Mouse (Mus musculus): ENCODE data around the gene Mboat2.

The Mboat2 gene

DNA sequence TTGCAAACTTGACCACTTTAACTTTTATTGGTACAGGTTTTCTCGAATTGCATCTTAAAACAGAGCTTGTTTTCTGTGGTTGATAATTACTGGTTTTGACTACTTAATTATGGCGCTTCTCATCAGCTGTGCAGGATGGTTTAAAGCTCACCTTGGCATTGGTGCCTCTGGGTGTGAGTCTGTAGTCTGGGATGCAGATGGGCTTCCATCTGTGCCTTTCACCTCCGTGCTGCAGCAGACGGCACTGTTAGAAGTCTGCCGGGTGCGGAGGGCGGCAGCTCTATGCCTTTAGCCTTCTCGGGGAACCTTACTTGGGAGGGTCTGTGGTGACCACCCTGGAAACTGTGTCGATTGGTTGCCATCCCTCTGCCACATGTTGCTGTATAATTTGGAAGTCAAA is 29.8 kb downstream of the Mboat2 start:
- no peak for DNase-seq (ENCODE audit: low read depth)

DNA sequence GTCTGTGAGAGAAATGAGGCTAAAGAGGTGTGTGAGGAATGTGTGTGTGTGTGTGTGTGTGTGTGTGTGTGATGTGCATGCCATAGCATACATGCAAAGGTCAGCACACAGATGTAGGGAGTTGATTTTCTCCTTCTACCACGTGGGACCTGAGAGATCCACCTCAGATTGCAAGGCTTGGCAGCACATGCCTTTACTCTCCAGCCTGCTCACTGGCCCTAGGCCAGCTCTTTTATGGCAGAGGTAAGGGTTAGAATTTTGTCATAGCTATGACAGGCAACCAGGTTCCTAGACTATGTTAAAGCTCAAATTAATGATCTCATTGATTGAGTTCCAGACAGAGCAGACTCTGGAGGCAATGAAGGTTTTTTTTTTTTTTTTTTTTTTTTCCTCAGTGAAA is 33.1 kb downstream of the Mboat2 start:
- DNase-seq (ENCODE audit: low read depth), result no peak

DNA sequence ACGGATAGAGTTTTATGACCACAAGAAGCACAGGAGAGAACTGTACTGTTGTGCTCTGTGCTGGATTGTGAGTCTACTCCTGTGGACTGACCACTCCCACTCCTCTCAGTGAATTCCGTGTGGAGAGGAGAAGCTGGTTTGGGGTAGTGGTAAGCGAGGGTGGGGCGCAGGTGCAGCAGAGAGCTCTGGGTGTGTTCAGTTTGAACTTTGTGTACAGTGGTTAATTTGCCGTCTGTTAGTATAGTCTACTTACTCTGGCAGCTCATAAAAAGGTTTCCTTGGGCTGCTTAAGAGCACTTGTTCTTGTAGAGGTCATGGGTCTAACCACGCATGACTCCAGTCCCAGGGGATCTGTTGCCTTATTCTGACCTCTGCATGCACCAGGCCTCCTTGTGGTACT is 36.0 kb downstream of the Mboat2 start:
- DNase-seq (ENCODE audit: low read depth), result no peak

DNA sequence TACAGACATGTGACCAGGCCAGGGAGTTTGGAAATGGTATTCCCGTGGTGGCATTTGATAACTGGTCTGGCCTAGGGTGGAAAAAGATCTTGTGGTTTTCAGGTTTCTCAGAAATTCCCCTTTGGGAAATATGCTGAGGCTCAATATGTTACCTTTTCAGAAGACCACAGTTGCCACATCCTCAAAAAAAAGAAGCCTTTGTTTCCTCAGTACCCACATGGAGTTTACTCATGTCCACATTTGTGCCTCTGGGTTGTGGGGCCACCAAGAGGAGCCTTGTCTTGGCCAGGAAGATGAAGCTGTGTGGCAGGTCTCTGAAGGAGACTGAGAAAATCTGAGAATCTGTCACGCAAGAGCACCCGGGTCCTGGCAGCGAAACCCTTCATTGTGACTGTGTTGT is 38.0 kb downstream of the Mboat2 start:
- DNase-seq (ENCODE audit: low read depth), result no peak

DNA sequence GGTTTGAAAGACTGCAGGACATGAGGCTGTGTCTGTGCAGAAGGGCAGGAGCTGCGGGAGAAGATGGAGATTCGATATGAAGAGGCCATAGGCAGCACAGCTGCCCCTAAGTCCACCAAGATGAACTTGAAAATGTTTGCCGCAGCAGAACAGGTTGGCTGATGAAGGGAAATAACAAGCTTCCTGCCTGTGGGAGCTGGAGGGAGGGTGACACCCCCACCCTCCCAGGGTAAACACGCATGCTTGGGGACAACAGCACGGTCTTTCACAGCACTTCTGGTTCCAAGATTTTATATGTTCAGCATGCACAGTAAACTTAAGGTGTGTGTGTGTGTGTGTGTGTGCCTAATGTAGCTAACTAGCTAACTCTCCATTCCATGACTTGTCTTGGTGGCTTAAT is 38.6 kb downstream of the Mboat2 start:
- no peak for DNase-seq (ENCODE audit: low read depth)

DNA sequence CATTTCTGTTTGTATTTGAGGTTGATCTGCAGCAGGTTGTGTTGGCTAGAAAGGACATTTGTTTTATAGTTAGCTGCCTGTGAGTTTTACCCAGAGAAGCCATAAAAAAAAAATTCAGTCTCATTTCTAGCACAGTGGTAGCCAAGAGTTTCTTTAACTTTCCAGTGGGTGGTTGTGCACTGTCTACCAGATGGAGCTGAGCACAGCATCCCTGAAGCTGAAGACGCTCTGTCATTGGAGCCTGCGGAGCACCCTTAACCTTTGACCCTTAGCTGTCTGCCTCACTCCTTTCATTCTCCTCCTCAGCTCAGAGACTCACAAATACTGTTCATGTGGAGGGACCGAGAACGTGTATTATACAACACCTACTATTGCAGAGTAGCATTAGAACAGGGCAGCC is 40.2 kb downstream of the Mboat2 start:
- no peak for DNase-seq (ENCODE audit: low read depth)

DNA sequence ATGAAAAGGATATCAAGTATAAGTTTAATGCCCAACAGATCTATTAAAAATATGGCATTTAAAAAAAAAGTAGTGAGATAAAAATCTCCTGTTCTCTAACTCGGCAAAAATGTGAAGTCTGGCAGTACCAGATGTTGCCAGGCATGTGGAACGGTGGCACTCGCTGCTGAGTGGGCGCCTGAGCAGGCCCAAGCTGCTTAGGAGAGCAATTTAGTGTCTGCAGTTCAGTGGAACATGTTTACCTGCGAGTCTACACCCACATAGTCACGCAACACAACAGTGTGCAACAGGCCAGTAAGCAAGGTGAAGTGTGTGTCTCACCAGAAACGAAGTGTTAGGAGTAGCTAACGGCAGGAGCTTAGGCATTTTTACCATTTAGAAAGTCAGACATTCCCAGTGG is 41.6 kb downstream of the Mboat2 start:
- no peak for DNase-seq (ENCODE audit: low read depth)

DNA sequence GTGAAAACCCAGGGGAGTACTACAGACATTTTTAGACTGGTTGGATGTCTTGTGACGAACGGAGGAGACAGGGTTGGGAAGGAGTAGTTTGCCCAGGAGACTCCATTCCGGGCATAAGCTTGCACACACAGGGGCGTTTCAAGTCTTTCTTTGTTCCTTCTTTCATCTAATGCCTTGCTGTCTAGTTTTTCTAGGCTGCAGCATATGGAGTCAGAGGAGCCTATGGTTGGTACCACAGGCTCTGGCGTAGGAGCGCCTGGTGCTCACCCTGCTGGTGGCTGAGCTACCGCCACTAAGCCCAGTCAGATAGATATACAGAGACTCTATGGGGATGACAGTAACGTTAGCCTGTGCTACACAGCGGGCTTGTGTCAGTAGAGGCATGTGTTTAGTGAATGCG is 42.0 kb downstream of the Mboat2 start:
- no peak for DNase-seq (ENCODE audit: low read depth)

DNA sequence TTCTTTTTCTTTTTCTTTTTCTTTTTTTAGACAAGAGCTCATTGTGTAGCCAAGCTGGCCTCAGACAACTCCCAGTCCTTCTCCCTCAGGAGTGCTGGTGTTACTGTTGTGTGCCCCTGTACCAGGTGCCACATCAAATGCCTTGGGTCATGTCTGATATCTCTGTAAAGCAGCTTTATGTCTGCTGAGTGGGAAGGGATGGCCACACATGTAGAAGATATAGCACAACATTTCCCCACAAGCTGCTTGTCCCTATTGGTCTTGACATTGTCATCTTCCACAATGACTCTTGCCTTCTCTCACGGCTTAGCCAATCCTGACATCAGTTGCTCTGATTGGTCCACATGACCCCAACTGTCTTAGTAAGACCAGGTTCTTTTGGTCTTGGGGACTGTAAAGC is 45.2 kb downstream of the Mboat2 start:
- DNase-seq (ENCODE audit: low read depth), result no peak

DNA sequence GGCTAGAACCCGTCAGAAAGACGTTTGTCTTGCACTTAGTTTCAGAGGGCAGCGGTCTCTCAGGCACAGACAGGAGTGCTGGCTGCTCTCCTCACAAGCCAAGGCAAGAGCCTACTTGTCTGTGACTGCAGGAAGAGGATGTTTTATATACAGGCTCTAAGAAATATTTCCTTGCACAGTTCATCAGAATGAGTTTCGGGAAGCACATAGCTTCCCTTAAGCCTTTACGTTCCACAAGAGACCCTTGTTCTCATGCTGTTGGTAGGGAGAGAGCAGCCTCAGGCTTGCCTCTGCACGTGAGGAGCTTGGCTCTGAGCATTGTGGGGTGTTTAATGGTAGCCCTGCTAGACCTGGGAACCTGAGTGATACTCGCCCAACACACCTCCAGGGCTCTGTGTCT is 46.6 kb downstream of the Mboat2 start:
- DNase-seq (ENCODE audit: low read depth), result no peak

DNA sequence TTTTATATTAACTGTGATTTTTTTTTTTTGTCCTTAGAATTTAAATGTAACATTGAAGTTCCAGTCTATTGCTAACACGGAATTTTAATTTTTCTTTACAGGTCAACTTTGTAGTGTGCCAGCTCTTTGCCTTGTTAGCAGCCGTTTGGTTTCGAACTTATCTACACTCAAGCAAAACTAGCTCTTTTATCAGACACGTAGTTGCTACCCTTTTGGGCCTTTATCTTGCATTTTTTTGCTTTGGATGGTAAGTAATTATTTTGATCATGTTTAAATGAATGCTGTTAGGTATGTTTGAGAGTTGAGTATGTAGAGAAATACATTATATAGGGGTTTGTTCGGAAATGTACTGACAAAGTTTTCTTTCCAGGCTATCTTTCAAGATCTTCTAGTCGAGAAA is 47.4 kb downstream of the Mboat2 start:
- no peak for DNase-seq (ENCODE audit: low read depth)

DNA sequence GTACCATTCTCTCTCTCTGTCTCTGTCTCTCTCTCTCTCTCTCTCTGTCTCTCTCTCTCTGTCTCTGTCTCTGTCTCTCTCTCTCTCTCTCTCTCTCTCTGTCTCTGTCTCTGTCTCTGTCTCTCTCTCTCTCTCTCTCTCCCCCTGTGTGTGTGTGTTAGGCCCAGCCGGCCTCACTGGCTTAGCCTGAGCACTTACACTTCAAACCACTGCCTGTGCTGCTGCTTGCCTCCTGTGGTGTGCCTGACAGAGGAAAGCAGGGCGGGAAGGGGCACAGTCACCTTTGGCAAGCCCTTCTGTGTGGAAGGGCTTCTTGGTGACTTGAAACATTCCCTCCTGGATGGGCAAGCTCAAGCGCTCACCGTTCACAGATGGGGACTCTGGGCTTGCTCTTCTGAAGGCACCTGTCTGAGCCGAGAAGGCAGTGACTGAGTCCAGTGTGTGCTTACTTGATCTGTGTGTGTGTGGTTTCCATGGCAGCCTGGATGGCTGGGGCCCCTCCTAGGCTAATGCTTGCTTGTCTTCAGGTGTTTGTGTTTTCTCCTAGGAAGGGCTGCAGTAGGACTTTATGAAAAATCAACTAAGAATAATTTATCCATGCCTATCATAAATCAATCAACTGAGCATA is 48.2 kb downstream of the Mboat2 start:
- no peak for DNase-seq (ENCODE audit: low read depth)

DNA sequence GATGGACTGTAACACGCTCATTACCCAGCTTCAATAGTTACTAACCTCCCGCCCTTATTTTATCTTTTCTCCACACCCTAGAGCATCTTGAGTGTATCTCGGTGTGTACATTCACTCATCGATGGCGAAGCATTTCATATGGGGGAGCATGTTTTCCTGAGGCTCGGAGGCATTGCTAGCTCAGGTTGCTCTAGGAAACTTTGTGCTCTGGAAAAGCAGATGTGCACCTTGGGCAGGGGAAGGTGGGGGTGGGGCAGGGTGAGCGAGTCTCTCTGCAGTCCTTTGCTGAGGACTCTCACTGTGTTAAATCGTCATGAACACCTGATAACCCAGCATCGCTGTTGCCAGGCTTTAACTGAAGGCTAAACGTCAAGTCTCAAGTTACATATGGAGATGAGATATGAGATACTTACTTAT is 48.9 kb downstream of the Mboat2 start:
- DNase-seq (ENCODE audit: low read depth), result no peak

DNA sequence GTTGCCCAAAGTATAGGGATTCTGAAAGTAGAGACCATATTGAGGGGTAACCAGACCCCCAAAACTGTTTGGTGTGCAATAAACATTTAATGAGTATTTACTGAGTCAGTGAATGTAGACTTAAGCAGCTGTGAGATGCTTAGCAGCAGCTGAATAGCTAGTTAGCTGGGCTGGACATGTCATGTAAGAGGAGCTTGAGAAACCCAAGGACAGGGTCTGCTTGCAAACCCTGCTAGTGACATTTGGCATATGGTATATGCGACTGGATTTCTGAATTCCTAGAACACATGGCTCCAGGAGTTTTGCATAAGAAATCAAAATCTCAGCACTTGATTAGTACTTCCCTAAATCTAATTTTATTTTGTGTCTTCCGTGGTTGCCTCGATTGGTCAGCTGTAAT is 52.6 kb downstream of the Mboat2 start:
- no peak for DNase-seq (ENCODE audit: low read depth)

DNA sequence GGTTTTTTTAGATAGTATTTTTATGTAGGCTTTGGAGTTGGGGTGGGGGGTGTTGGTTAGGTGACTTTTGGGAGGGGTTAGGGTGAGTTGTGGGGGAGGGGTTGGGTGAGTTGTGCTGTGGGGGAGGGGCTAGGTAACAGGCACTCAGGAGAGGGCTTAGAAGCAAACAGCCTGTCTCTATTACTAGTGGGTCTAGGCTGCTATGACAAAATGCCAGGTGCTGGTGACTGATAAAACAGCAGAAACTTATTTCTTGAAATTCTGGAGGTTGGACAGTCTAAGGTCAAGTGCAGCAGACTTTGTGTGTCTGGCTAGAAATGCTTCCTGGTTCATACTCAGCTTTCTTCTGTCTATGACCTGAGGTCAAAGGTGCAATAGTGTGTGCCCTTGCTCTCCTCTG is 56.1 kb downstream of the Mboat2 start:
- no peak for DNase-seq (ENCODE audit: low read depth)

DNA sequence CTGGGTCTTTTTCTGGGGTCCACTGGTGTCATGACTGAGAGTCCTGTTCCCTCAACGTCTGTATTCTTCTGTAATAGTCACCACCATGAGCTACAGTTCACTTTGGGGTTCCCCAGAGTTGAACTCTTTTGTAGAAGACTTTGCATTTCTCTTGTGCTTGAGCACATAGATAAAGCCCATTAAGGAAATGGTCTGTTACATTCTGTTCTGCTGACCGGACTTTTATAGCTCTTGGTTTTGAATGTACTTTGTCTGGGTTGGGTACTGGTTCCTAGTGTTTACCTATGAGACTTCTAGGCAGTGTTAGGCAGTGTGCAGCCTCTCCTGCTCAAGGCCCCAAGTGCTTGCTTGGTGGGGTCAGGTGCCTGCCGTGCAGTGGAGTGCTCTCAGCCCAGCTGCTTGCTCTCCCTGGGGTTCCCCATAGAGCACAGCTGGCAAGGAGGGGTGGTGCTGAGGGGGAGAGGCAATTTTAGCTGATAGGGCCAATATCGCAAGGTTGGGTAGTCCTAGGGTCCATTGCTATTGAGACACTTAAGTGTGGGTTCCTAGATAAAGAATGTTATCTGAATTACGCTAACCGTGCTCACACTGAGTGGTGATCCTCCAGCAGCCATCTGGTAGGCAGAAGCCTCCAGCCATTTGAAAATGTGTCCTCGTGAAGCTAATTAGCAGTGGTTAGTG is 58.8 kb downstream of the Mboat2 start:
- DNase-seq (ENCODE audit: low read depth), result no peak

DNA sequence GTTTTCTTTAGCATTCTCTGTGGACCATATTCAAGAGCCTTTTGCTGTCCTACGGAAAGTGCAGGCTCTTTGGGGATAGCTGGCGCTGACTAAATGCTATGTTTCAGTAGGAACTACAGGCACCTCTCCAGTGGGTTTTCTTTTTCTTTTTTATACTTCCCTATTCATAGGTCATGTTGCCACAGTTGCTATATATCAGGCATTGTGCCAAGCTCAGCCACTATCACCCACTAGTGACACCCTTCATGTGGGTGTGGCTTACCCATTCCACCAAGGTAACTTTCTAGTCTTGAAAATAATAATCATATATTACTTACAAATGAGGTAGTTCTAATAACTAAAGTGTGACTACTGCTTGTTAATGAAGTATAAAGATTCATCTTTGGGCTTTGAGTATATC is 59.5 kb downstream of the Mboat2 start:
- no peak for DNase-seq (ENCODE audit: low read depth)

DNA sequence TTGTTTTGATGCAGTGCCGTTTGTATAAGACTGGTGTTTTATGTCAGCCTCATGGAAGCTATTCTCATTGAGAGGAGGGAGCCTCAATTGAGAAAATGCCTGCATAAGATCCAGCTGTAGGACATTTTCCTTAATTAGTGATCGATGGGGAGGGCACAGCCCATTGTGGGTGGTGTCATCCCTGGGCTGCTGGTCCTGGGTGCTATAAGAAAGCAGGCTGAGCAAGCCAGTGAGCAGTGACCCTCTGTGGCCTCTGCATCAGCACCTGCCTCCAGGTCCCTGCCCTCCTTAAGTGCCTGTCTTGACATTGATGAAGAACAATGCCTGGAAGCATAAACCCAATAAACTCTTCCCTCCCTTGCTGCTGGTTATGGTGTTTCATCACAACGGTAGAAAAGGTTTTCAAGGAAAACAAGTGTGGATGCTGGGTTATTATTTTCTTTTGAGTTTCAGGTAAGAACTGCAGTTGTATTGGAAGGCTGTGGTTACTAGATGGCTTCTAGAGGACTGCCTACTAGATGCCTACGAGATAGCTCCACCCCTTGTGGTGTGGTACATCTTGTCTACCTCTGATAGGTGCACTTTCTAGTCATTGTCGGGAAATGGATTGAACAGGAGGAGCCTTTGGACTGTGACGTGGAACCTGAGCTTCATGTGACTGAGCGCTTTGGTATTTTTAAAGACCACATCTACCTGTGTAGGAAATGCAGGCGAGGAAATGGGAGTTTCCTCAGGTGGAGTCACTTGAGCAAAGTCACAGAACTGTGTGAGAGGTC is 60.2 kb downstream of the Mboat2 start:
- DNase-seq (ENCODE audit: low read depth), result no peak

DNA sequence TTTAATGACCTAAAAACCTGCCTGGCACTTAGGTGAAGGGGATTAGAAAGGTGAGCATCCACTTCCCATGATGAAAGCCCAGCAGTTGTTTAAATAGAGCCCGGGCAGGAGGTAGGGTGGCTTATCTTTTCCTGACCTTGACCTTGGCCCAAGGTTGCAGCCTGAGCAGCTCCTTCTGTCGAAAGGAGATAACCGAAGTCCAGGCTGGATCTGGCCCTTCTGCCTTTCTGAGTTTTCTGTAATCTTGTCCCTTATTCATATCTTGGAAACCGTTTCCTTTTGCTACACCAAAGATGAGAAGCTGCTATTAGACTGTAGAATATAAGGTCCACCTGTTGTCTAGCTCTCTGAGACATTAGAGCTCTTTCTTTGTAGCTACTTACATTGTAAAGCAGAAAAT is 61.9 kb downstream of the Mboat2 start:
- no peak for DNase-seq (ENCODE audit: low read depth)

DNA sequence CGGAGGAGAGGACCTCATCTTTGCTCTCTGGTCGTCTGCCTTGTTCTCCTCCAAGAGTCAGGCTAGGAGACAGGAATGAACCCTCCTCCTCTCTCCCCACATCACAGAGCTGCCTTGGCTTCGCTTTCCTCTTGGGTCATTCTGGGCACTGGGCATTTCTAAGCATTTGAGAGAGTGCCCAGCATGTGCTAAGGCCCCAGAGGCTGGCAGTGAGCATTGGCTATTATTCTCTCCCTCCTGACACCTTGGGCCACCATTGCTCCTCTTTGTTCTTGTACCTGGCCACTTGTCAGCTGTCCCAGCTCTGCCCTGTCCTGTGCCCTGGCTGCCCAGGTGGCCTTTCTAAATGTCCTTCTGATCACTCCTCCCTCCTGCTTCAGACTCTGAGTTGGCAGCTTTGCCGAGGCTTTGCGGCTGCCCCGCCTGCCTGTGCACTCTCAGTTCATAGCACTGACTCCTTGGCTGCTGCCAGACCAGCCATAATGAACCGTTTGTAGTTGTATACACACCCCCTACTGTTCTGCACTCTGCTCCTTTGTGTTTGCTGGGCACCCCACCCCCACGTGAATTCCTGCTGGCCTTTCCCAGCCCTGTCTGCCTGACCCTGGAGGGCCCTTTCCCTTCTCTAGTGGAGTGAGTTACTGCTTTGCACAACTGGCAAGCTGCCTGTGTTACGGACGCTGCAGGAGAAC is 63.2 kb downstream of the Mboat2 start:
- DNase-seq (ENCODE audit: low read depth), result no peak

DNA sequence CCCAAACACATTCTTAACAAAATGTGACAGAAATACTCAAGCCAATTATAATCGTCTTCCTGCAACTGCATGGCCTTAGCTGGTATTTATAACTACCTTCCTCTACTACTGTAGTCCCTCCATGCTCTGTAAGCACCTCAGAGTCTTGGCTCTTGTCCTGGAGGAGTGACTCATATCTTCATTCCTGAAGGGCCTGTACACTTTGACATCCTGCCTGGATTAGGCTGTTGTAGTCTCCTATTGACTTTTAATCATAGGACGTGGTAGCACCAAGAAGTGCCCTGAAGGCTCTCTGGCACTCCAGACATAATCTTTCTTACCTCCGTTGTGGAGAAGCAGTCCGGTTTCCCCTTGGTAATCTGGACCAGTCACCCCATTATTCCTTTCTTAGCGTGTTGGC is 64.7 kb downstream of the Mboat2 start:
- no peak for DNase-seq (ENCODE audit: low read depth)

DNA sequence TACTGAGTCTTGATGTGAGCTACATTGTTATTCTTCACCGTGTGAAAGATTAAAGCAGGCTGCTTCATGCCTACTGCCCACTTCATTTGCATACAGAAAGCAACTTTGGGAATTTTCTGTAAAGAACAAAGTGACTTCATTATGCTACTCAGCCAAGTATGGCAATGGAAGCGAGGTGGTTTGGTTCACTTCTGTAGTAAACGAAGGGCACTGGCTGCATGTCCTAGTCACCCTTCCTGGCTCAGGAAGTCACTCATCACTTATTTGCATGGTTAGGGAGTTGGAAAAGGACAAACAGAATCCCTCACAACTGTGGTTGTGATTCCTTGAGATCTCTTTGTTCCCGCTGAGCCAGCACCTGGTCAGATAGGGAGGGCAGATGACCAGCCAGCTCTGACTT is 66.7 kb downstream of the Mboat2 start:
- no peak for DNase-seq (ENCODE audit: low read depth)

DNA sequence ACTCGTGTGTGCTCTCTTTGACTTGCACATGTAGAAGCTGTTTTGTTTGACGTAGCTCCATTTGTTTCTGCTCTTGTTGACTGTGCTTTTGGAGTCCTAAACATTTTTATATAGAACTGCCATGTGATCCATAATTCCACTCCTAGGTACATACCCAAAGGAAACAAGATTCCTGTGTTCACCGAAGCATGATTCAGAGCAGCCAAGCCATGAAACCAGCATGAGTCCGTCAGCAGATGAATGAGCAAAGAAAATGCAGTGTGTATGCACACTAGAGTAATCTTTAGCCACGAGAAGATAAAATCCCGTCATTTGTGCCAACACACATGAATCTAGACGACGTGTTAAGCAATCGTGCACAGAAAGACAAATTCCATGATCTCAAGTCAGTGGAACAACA is 67.5 kb downstream of the Mboat2 start:
- no peak for DNase-seq (ENCODE audit: low read depth)

Measured in NIH3T3 (cell line).